In genomic region chr11:19144506-19144905, GRCm38 (mm10) we compare ENCODE assay signal across 16 mouse cellular contexts.
DNase-seq lines count a peak whose midpoint lies in the region; TF ChIP-seq lines count a peak whose summit lies in the region.
"Had no signal": no experiment of that assay in that cellular context is flagged by ENCODE, and none has a peak within 500 bp of the region (broad histone marks: within the 10 kb centered on the region; RNA-seq: fewer than 3 reads in every experiment).

No protein-coding gene starts in this region.

- H3K4me3 ChIP-seq in MEL (ENCODE audit: control insufficient read depth in 1 of 2, insufficient read depth in 1 of 2, low read depth in 2 of 2, low read length in 2 of 2): no peak overlapping the region

- H3K9me3 ChIP-seq in MEL (replicated peaks; ENCODE audit: insufficient read depth, low read length): no peaks in the 10 kb centered on the region
- H3K9me3 ChIP-seq: G1E had no signal

- no peak for TF ChIP-seq RAD21 in MEL (IDR thresholded peaks at IDR 0.05; ENCODE audit: low read depth, low read length)

- no peaks in the 10 kb centered on the region for H3K79me2 ChIP-seq in MEL (ENCODE audit: control insufficient read depth, insufficient read depth, low read length, poor library complexity)

- no peak for TF ChIP-seq POLR2A in MEL (IDR thresholded peaks at IDR 0.05; ENCODE audit: control insufficient read depth in 1 of 2, insufficient read depth in 1 of 2, low read depth in 1 of 2, low read length in 2 of 2, poor library complexity in 1 of 2)

- no peaks in the 10 kb centered on the region for H3K27me3 ChIP-seq in MEL (ENCODE audit: control insufficient read depth in 1 of 2, insufficient read depth in 2 of 2, low read length in 2 of 2)
- H3K27me3 ChIP-seq: CH12.LX had no signal

- H3K4me1 ChIP-seq in MEL (ENCODE audit: control insufficient read depth in 1 of 2, insufficient read depth in 2 of 2, low read length in 2 of 2): peaks cover 27% of the 10 kb centered on the region in 2 experiments

- TF ChIP-seq EP300 in MEL (IDR thresholded peaks at IDR 0.05; ENCODE audit: low read depth in 1 of 2, low read length in 2 of 2): no peak

- peaks cover 0 to 39% of the 10 kb centered on the region in 2 experiments; a peak in 2 of 4 replicates for H3K36me3 ChIP-seq in MEL (ENCODE audit: control insufficient read depth in 1 of 2, insufficient read depth in 2 of 2, low read length in 2 of 2)
- H3K36me3 ChIP-seq: G1E had no signal

- H3K9ac ChIP-seq in MEL (ENCODE audit: control insufficient read depth, low read depth, low read length, poor library complexity, severe bottlenecking): no peak overlapping the region

- H3K27ac ChIP-seq in MEL (ENCODE audit: control insufficient read depth, low read depth, low read length): peak overlapping the region; percentile 96

- peak; percentile 55 for DNase-seq in MEL (ENCODE audit: low read depth, low spot score)
- no peak for DNase-seq in frontal cortex, adult 2 months (ENCODE audit: extremely low spot score in 1 of 2, low spot score in 1 of 2)
- DNase-seq: adrenal gland, adult 2 months; adrenal gland, adult 8-10 months; adrenal gland, postnatal 10 days; adrenal gland, postnatal 14 days; adrenal gland, postnatal 25 days; adrenal gland, postnatal 36 days; B cell, adult 2 months; cerebellum, adult 11 months; cerebellum, adult 11-12 months; cerebellum, adult 18-20 months; cerebellum, adult 2 months; cerebellum, adult 8-10 months had no signal

- no peak for TF ChIP-seq CTCF in MEL (IDR thresholded peaks at IDR 0.05 in 2 of 3, conservative IDR thresholded peaks at IDR 0.05 in 1 of 3; ENCODE audit: control insufficient read depth in 1 of 3, insufficient read depth in 1 of 3, low read depth in 2 of 3, low read length in 3 of 3, poor library complexity in 1 of 3, severe bottlenecking in 1 of 3)

TF ChIP-seq in MEL, 35 proteins besides CTCF, POLR2A, EP300 and RAD21:
- TF ChIP-seq ELF1 (IDR thresholded peaks at IDR 0.05; ENCODE audit: low read depth, low read length) (no peak), MAZ (IDR thresholded peaks at IDR 0.05; ENCODE audit: low read depth, low read length) (no peak), CHD1 (IDR thresholded peaks at IDR 0.05; ENCODE audit: low read depth, low read length) (0 out of 2 replicates have a peak, but pooled peaks have one; percentile 73), E2F4 (IDR thresholded peaks at IDR 0.05; ENCODE audit: borderline replicate concordance, low read depth, low read length) (no peak), NELFE (IDR thresholded peaks at IDR 0.05; ENCODE audit: low read depth, low read length) (peak; percentile 15; the same call in 1 of the 2 replicates), ZMIZ1 (IDR thresholded peaks at IDR 0.05; ENCODE audit: low read depth, low read length) (0 out of 2 replicates have a peak, but pooled peaks have one; percentile 23), USF1 (IDR thresholded peaks at IDR 0.05; ENCODE audit: low read depth, low read length) (no peak), RCOR1 (IDR thresholded peaks at IDR 0.05; ENCODE audit: low read depth, low read length) (no peak), SIN3A (IDR thresholded peaks at IDR 0.05; ENCODE audit: low read length) (no peak), UBTF (IDR thresholded peaks at IDR 0.05; ENCODE audit: borderline replicate concordance, insufficient read depth, low read depth, low read length) (no peak), GATA1 (IDR thresholded peaks at IDR 0.05; ENCODE audit: low read depth, low read length) (no peak), MAX (IDR thresholded peaks at IDR 0.05; ENCODE audit: low read length) (no peak), ZC3H11A (IDR thresholded peaks at IDR 0.05; ENCODE audit: low read depth, low read length) (0 out of 2 replicates have a peak, but pooled peaks have one; percentile 2), CHD2 (IDR thresholded peaks at IDR 0.05; ENCODE audit: low read length) (no peak), ETS1 (IDR thresholded peaks at IDR 0.05; ENCODE audit: low read depth, low read length) (peak; percentile 43; the same call in 1 of the 2 replicates), MXI1 (IDR thresholded peaks at IDR 0.05; ENCODE audit: low read depth, low read length) (no peak), MYC (IDR thresholded peaks at IDR 0.05; ENCODE audit: low read depth, low read length) (no peak), GABPA (IDR thresholded peaks at IDR 0.05; ENCODE audit: low read depth, low read length) (no peak)
